Mouse (Mus musculus): ENCODE data around the gene Wdr12. TPM values are rescaled to one million over a fixed set of nuclear protein-coding genes. Genes with fewer than 3 reads are reported as not detected.

The Wdr12 gene
- 21.9 and 22.4 TPM in 2 replicates for polyA plus RNA-seq (2012; rRNA removed)

DNA sequence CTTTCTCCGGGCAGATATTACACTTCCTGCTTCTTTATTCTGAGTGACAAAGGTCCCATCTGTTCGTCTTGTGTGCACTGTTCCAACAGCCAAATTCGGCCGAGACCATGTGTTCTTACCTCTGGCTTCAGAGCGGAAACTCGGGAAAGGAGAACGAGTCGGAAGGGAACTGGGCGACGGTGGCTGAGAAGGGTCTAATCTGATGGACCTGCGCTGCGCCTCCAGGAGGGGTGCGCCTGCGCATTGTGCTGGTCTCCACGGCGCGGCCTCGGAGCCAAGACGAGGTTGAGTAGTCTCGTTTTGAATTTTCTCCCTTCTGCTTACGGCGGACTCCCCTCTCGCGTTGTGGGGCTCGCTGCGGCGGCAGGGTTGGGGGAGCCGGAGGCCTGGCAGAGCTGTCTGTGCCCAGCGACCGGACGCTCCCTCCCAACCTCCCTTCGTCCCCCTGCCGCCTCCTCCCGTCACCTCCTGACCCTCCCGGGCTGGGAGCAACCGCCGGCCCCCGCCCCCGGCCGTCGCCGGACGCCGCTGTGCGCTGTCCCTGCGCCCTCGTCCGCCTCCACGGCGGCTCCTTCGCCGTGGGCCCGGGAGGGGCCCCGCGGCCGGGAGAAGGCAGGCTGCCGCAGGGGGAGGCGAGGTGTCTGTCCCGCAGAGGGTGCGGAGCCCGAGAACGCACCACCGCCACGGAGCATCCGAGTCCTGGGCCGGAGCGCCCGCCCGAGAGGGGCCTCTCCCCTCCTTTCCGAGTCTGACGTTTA lies at the start of gene Wdr12, which contains the start of gene Carf:
TSS of gene Wdr12 (minus strand) at position 622 of the 758 bp plus-strand sequence.
TSS of gene Carf (plus strand) at position 224 of the 758 bp plus-strand sequence.
- Histone ChIP-seq H3K4me3 (ENCODE audit: insufficient read depth, low read length) (peak within 1 kb of the TSS; percentile 66), H3K4me1 (ENCODE audit: control insufficient read depth, insufficient read depth, low read length) (no peaks in the 10 kb centered on the region), H3K27ac (ENCODE audit: insufficient read depth, low read length) (peak within 1 kb of the TSS; percentile 42)
- TF ChIP-seq POLR2A (IDR thresholded peaks at IDR 0.05; ENCODE audit: extremely low read depth, insufficient read depth, low read length) = peak; percentile 88
- TF ChIP-seq CTCF (IDR thresholded peaks at IDR 0.05; ENCODE audit: extremely low read depth, insufficient read depth, low read length) = no peak

DNA sequence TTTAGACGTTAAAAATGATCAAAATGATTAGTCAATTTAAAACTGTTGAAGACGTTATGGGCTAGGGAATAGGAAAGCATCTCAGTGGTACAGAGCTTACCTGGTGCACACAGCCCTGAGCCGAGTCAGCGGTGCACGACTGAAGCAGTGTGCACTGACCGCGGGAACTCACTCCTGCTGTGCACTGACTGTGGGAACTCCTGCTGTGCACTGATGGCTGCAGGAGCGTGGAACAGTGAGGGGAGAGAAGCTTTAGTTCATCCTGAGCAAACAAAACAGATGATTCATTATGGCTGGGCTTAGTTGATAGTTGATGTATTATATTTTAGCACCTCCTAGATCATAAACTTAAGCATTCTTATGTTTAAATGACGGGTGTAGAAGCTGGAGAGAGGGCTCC lies 38.9 kb upstream of the Wdr12 start:
- H3K4me1 ChIP-seq (ENCODE audit: control insufficient read depth, insufficient read depth, low read length) = no peaks in the 10 kb centered on the region
- H3K27ac ChIP-seq (ENCODE audit: insufficient read depth, low read length) = no peak overlapping the region
- no peak overlapping the region for H3K4me3 ChIP-seq (ENCODE audit: insufficient read depth, low read length)
- TF ChIP-seq POLR2A (IDR thresholded peaks at IDR 0.05; ENCODE audit: extremely low read depth, insufficient read depth, low read length) = no peak
- no peak for TF ChIP-seq CTCF (IDR thresholded peaks at IDR 0.05; ENCODE audit: extremely low read depth, insufficient read depth, low read length)

DNA sequence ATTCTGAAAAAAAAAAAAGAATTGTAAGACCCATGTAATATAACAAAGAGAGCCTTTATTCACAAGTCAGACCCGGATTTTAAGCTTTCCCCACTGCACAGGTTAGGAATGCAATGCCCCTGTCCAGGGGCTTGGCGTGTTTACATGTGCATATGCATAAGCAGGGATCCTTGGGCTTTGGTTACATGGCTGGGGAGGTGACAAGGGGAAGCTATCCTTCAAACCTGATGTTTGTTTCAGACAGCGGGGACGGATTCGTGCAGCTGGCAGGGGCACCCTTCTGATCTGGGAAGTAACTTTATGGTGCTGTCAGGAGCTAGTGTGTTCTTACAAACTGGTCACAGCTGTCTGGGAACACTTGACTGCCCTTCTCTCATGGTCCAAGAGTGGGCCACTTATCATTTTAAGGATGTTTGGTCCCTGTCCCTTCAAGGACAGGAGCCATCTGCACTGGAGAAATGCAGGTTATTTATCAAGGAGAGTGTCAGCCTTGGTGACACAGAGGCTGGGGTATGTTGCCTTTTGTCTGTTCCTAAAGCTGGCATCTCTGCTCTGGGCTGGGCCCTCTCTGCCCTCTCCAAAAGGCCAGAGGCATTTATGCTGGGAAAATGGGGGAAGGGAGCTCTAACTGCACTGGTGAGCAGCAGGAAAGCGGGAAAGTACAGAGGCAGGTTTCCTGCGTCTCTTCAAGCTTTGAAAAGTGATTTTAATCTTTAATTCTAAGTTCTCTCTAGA lies 19.4 kb upstream of the Wdr12 start:
- Histone ChIP-seq H3K27ac (ENCODE audit: insufficient read depth, low read length) (no peak overlapping the region), H3K4me1 (ENCODE audit: control insufficient read depth, insufficient read depth, low read length) (no peaks in the 10 kb centered on the region), H3K4me3 (ENCODE audit: insufficient read depth, low read length) (no peak overlapping the region)
- no peak for TF ChIP-seq CTCF (IDR thresholded peaks at IDR 0.05; ENCODE audit: extremely low read depth, insufficient read depth, low read length)
- TF ChIP-seq POLR2A (IDR thresholded peaks at IDR 0.05; ENCODE audit: extremely low read depth, insufficient read depth, low read length) = no peak

DNA sequence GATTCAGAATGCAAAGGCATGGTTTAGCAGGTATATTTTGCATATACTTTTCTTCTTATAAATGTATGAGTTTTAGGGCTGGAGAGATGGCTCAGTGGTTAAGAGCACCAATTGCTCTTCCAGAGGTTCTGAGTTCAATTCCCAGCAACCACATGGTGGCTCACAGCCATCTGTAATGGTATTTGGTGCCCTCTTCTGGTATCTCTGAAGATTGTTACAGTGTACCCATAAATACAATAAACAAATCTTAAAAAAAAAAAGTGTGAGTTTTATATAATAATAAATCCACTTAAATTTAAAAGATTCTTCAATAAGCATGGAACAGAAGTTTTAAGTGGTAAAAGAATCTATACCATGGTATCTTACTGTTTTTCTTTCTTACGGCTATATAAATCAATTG lies 6.1 kb upstream of the Wdr12 start:
- no peak for TF ChIP-seq POLR2A (IDR thresholded peaks at IDR 0.05; ENCODE audit: extremely low read depth, insufficient read depth, low read length)
- no peak for TF ChIP-seq CTCF (IDR thresholded peaks at IDR 0.05; ENCODE audit: extremely low read depth, insufficient read depth, low read length)
- H3K4me3 ChIP-seq (ENCODE audit: insufficient read depth, low read length) = no peak overlapping the region
- H3K27ac ChIP-seq (ENCODE audit: insufficient read depth, low read length) = no peak overlapping the region
- H3K4me1 ChIP-seq (ENCODE audit: control insufficient read depth, insufficient read depth, low read length) = no peaks in the 10 kb centered on the region

DNA sequence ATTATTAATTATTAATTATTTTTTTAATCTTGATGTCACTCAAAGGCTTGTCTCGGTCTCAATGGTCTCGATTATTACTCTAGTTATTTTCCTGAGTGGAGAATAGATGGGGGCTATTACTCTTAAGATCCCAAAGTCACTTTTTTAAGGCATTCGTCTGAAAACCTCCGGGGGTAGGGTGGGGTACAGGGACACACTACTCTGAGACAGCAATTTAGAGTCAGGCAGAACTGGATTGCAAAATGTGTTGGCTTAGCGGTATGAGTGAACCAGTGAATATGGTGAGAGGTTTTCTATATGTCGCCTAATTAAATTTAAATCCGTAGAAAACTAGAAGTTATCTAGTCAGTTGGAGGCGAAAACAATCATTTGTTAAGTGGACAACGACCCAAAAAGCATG lies 394 bp upstream of the Wdr12 start:
- H3K4me3 ChIP-seq (ENCODE audit: insufficient read depth, low read length) = peak overlapping the region; percentile 66
- no peak overlapping the region for H3K27ac ChIP-seq (ENCODE audit: insufficient read depth, low read length)
- TF ChIP-seq CTCF (IDR thresholded peaks at IDR 0.05; ENCODE audit: extremely low read depth, insufficient read depth, low read length) = no peak
- no peak for TF ChIP-seq POLR2A (IDR thresholded peaks at IDR 0.05; ENCODE audit: extremely low read depth, insufficient read depth, low read length)
- H3K4me1 ChIP-seq (ENCODE audit: control insufficient read depth, insufficient read depth, low read length) = no peaks in the 10 kb centered on the region

DNA sequence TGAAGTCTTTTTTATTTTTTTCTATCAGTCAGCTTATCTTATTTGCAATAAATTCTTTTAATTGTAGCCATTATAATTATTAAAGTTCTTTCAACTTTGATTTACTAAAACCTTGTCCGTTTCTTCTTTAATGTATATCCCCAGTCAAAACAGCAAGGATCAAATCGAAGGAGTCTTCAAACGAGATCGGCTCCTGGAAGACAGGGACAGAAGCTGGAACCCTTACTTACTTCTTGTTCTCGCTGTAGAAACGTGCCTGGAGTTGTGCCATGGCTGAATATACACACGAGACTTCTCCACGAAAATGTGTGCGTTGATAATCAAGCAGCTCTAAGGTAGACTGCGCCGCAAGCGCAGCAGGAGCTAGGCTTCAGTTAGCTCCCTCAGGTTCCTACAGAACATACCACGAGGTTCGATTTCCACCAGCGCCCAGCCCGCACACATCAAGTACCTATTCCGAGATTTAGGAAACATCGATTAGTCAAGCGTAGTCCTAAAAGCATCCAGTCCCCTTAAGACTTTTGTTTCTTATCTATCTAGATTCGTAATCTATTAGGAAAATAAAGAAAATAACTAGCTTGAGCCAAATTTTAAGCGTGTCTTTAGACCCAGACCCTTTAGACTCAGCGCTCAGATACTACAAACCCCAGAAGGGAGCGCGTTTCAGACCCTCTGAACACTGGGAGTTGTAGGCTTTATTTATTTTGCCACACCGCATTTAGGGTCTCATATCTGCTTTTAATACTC lies 995 bp downstream of the Wdr12 start:
- Histone ChIP-seq H3K4me3 (ENCODE audit: insufficient read depth, low read length) (peak overlapping the region; percentile 66), H3K27ac (ENCODE audit: insufficient read depth, low read length) (peak overlapping the region; percentile 35; the same call in 1 of the 2 replicates), H3K4me1 (ENCODE audit: control insufficient read depth, insufficient read depth, low read length) (no peaks in the 10 kb centered on the region)
- TF ChIP-seq POLR2A (IDR thresholded peaks at IDR 0.05; ENCODE audit: extremely low read depth, insufficient read depth, low read length) (peak; percentile 78), CTCF (IDR thresholded peaks at IDR 0.05; ENCODE audit: extremely low read depth, insufficient read depth, low read length) (no peak)

DNA sequence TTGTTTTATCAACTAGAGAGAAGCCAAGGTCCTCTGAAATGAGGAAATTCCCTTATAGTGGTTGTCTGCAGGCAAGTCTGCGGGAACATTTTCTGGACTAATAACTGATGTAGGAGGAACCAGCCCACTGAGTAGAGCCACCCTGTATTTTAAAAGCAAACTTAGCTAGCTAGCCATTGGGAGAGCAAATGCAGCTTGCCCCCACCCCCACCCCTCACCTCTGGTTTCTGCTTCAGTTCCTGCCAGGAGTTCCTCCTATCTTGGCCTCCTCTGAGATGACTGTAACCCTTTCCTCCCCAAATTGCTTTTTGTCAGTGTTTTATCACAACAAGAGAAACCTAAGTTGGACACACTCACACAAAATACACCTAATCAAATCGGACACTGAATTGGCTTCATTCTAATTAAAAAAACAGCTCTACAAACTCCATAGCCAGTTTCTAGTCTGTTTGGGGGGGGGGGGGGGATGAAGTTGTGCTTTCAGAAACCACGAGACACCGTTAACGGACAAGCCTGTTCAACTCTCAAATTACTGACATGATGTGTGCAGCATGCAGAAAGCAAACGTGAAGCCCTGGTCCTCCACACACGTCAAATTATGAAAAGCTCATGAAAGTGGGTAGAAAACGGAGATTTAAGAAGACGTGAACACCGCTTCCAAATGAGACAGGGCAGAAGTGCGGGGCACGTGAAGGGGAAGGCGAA lies 1.7 kb downstream of the Wdr12 start:
- no peak for TF ChIP-seq CTCF (IDR thresholded peaks at IDR 0.05; ENCODE audit: extremely low read depth, insufficient read depth, low read length)
- Histone ChIP-seq H3K4me3 (ENCODE audit: insufficient read depth, low read length) (peak overlapping the region; percentile 66), H3K27ac (ENCODE audit: insufficient read depth, low read length) (no peak overlapping the region), H3K4me1 (ENCODE audit: control insufficient read depth, insufficient read depth, low read length) (no peaks in the 10 kb centered on the region)

DNA sequence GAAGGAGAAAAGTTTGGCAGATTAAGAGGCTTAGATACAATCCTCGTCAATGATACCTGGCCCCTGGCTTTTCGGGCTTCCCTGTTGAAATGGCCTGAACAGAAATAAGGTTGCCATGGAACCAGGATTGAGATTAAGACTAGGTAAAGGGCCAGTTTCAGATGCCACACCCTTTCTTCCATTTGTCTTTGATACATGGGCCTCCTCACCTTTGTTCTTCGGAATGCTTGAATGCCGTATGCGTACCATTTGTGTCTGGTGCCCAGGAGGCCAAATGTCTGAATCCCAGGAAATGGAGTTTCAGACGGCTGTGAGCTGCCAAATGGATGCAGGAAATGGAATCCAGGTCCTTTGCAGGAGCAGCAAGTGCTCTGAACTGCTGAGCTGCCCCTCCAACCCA lies 22.0 kb downstream of the Wdr12 start:
- Histone ChIP-seq H3K4me3 (ENCODE audit: insufficient read depth, low read length) (no peak overlapping the region), H3K4me1 (ENCODE audit: control insufficient read depth, insufficient read depth, low read length) (no peaks in the 10 kb centered on the region), H3K27ac (ENCODE audit: insufficient read depth, low read length) (no peak overlapping the region)
- no peak for TF ChIP-seq POLR2A (IDR thresholded peaks at IDR 0.05; ENCODE audit: extremely low read depth, insufficient read depth, low read length)
- TF ChIP-seq CTCF (IDR thresholded peaks at IDR 0.05; ENCODE audit: extremely low read depth, insufficient read depth, low read length) = no peak

DNA sequence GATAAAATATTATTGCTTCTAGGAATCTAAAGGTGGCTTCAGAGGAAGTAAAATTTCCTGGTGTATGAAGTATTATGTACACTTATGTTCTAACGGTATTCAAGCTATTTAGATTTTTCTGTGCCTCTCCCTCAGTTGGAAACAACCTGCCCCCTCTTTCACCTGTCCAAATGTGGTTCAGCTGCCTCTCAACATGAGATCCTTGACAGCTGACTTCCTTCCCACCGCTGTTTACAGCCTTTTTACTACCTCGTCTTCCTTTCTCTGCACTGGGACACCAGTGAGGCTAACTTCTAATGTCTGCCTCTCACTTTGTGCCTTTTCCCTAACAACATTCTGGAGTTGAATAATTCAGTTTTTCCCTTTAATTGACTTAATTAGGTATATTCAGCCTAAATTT lies 22.9 kb downstream of the Wdr12 start:
- H3K27ac ChIP-seq (ENCODE audit: insufficient read depth, low read length) = no peak overlapping the region
- no peaks in the 10 kb centered on the region for H3K4me1 ChIP-seq (ENCODE audit: control insufficient read depth, insufficient read depth, low read length)
- TF ChIP-seq CTCF (IDR thresholded peaks at IDR 0.05; ENCODE audit: extremely low read depth, insufficient read depth, low read length) = no peak
- TF ChIP-seq POLR2A (IDR thresholded peaks at IDR 0.05; ENCODE audit: extremely low read depth, insufficient read depth, low read length) = no peak
- H3K4me3 ChIP-seq (ENCODE audit: insufficient read depth, low read length) = no peak overlapping the region

All from cortical plate, adult 2 months (tissue).